Comparison of ENCODE assay signal across 19 mouse cellular contexts in the genomic region with DNA sequence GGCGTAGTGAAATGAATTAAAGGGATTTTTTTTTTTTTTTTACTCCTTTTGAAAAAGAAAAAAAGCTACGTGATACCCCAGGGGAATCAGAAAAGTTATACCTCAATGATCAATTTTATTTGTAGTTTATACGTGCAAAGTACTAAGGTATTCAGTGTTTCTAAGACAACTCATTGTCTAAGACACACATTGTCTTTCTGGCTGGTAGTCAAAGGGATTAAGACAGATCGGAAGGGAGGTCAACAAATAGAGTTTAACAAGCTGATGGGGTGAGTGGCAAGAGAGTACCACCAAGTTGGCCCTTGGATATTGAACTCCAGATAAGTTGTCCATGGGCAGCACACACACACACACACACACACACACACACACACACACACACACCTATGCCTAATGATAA. TPM values are rescaled to one million over a fixed set of nuclear protein-coding genes. Genes with fewer than 3 reads are reported as not detected.
"Had no signal": no experiment of that assay in that cellular context is flagged by ENCODE, and none has a peak within 500 bp of the region (broad histone marks: within the 10 kb centered on the region; RNA-seq: fewer than 3 reads in every experiment).

No protein-coding gene starts in this region.

- H3K9ac ChIP-seq: liver, embryonic 14.5 days; lung, embryonic 14.5 days; midbrain, embryonic 12.5 days; neural tube, embryonic 13.5 days; neural tube, embryonic 15.5 days had no signal

- ATAC-seq: midbrain, embryonic 16.5 days had no signal

- H3K4me2 ChIP-seq: lung, embryonic 14.5 days; midbrain, embryonic 12.5 days; neural tube, embryonic 13.5 days; neural tube, embryonic 15.5 days had no signal

- DNase-seq: lung, adult 18-20 months; lung, embryonic 14.5 days; lung, postnatal 10 days; lung, postnatal 4 days; right cerebral cortex, adult 18-20 months; right cerebral cortex, postnatal 25 days; right cerebral cortex, postnatal 4 days; spleen, adult 18-20 months; thymus, adult 18-20 months; thymus, postnatal 14 days; thymus, postnatal 36 days had no signal

- H3K36me3 ChIP-seq: midbrain, embryonic 12.5 days; neural tube, embryonic 13.5 days; neural tube, embryonic 15.5 days had no signal

- H3K27ac ChIP-seq: liver, embryonic 14.5 days; midbrain, embryonic 12.5 days; neural tube, embryonic 13.5 days; neural tube, embryonic 15.5 days had no signal

- H3K4me3 ChIP-seq: midbrain, embryonic 12.5 days; myocyte; neural tube, embryonic 13.5 days; neural tube, embryonic 15.5 days had no signal

- H3K9me3 ChIP-seq: midbrain, embryonic 12.5 days; neural tube, embryonic 13.5 days; neural tube, embryonic 15.5 days had no signal

RNA-seq across cellular contexts. Expression of gene Isl1, which starts 14.1 kb away (rescaled TPM):
- total RNA-seq: megakaryocyte, adult 5-6 weeks; megakaryocyte-erythroid progenitor cell, adult 5-6 weeks had no signal
